Mouse (Mus musculus) ES-E14 (cell line): ENCODE results near the gene Cers6.

ENCODE experiments used
- CHD2 ChIP-seq: IDR thresholded peaks from 2 replicates; pipeline ENCODE4 v1.6.1; 2014; ENCODE audit warnings: mild to moderate bottlenecking, low read depth, low read length, inconsistent platforms
- HCFC1 ChIP-seq: IDR thresholded peaks from 2 replicates; pipeline ENCODE4 v1.6.1; 2012; ENCODE audit warnings: low read length, inconsistent platforms, borderline replicate concordance; ENCODE audit not compliant: insufficient read depth
- MAFK ChIP-seq: IDR thresholded peaks from 2 replicates; pipeline ENCODE4 v1.6.1; 2014; ENCODE audit warnings: mild to moderate bottlenecking, low read depth, low read length, inconsistent platforms; ENCODE audit not compliant: insufficient read depth
- ZC3H11A ChIP-seq: IDR thresholded peaks from 2 replicates; pipeline ENCODE4 v1.6.1; 2012; ENCODE audit warnings: low read depth, mild to moderate bottlenecking, inconsistent platforms, low read length, borderline replicate concordance
- ZNF384 ChIP-seq: IDR thresholded peaks from 2 replicates; pipeline ENCODE4 v1.6.1; 2012; ENCODE audit warnings: low read depth, low read length, inconsistent platforms

DNA sequence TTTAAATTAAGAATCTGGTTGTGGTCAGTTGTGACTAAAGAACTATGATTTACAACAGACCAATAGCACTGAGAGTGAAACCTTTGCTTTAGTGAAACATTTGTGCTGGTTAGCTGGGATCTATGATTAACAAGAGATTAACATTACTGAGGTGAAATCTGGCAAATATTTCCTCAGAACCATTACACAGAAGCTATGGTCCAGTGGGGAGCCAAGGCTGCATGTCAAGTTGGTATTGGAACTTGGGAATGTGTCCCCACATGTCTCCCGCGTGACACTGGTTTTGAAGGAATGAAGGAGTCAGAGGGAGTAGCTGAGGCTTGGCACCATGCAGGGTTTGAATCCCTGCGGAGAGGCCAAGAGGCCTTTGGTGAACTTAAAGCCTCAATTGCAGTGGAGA, 90.5 kb downstream of the Cers6 start:
- TF ChIP-seq ZC3H11A (no peak), HCFC1 (no peak), ZNF384 (no peak), MAFK (no peak), CHD2 (no peak)
